Mouse (Mus musculus): ENCODE data around the gene Tufm.
"Not testable (repeated sequence)": the region's sequence is repeated elsewhere in the genome, so short reads cannot be mapped to it uniquely, and the experiment has no call there.

Gene Tufm

DNA sequence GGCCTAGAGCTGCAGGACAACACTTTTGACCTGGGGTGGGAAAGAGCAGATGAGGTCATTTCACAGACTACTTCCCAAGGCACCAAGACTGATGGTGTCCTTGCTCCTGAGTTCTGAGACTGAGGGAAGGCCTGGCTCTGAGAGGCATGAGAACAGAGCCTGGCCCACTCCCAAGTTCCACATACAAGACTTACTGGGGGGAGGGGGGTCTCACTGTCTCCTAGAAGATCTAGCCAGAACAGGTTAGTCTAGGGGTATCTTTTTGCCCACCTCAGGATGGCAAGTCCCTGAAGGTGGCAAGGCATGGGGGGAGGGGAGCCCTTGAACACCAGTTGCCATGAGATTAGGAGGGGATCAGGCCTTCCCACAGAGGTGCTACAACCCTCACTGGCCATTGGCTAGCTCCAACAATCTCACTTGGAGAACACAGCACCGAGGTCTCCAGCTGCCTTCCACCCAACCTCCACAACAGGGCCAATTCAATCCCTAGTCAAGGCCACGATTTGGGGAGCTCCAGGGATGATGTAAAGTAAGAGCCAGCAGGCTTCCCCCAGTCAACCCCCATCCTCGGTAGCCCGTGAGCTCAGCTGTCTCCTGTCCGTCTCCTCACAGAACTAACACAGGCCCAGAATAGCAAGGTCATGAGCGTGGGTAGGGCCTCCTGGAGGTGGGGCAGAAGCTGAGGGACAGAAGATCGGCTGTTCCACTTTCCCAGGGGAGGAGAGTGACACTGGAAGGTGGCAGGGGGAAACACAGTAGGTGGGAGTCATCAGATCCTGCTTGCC is 21.7 kb upstream of the Tufm start:
- no peak for DNase-seq

DNA sequence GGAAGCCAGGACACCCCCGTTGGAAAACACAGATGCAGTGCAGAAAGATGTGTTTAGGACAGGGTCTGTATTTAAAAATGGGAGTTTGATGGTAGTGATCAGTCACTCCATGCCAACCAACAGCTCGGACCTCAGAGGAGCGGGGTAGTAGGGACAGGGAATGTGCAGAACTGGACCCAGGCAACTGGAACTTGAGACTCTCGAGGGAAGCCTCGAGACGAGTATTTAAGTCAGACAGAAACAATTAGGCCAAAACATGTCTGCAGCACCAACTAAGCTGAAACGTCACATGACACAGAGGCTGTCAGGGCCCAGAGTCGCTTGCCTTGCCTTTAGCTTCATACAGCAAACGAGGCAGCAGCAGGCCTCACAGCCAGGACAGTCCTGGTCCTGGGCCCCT is 21.0 kb upstream of the Tufm start:
- DNase-seq: no peak

DNA sequence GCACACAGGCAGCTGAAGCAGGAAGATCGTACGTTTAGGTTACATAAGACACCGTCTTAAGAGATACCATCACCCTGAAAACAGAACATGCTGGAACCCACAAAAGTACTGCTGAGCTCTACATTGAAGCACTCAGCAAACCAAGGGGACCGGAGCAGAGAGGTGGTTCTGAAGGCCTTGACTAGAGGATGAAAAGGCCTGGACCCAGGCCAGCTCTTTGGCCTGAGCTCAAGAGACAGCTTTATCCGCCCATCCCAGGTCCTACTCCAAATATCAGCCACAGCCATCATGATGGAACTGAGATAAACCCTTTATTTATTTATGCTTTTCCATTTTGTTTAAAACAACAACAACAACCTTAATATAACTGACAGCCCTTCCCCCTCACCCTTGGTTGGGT is 20.5 kb upstream of the Tufm start:
- DNase-seq: no peak

DNA sequence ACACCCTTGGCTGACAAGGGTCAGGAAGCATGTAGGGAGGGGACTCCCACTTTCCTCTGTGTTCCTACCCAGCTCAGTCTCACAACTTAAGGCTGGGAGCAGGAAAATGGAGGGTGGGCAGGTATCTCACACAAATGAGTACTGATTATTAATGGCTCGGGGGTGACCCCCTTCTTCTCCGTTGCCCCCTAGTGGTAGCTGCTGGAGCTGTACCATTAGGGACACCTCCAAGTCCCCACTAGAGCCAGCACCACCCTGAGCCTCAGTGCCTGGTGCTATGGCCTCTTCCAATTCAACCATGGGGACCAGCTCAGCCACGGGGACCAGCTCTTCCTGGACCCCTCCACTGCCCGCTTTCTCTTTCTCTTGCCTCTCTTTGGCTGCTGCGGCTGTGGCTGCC is 19.9 kb upstream of the Tufm start:
- peak; percentile 68 for DNase-seq

DNA sequence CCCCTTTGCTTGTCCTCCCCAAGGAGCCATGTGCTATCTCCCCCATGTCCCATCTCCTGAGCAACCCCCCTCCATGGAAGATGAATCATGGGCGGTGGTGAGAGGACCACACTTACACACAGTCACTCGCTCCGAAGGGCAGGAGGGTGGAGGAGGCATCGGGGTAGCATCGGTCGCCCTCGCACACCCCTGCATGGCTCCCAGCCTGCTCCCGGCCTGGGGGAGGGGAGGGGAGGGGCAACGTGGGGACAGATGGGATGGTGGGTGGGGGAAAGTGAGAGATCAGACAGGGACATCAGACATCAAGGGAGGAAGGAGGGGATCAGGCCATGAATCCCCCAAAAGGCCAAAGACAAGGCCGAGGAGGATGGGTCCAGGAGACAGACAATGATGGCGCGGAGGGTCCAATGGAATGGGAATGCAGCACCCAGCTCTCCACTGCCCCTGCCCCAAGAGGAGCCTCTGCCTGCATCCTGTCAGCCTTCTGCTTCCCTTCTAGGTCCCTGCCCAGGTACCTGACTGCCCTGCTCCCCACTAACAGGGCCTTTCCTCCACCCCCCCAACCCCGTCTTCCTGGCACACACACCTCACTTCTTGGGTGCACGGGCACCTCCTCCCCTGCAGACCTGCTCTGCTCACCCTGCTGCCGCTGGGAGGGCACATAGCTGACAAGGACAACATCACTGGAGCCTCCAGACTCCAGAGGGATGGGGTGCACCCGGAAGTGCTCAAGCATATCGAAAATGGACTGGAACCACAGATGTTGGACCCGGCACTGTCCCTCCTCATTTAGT is 19.1 kb upstream of the Tufm start:
- DNase-seq: no peak

DNA sequence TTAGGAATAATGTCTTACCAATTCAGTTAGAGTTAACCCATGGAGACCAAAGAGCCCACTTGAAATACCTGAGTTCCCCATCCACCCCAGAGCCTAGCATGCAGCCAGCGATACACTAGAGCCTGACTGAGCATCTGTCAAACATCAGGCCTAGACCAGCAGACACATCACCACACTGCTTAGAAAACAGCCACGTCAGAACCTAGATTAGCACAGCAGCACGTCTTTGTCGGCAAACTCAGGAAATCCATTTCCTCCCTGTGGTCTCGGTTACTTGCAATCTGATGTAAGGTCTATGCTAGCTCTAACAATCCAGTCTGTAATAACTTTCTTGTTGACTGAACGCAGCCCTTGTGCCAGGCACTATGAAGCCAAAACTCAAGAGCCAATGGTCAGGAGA is 17.1 kb upstream of the Tufm start:
- DNase-seq: peak; percentile 62

DNA sequence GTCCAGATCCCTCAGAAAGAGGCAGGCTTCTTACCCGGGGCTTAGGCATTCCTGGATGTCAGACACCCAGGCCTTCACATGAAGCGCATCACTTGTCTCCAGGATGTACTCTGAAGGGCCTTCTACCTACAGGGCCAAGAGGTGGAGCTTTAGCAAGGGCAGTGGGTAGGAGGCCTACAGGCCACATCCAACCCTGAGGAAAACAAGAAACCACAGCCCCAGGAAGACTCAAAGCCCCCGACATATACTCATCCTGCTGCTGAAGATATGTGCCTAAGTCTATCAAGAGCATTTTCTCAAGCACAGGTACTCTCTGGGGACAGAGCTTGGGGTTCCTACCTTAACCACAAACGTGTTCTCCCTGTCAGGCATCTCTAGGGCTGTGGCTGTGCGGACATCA is 15.8 kb upstream of the Tufm start:
- no peak for DNase-seq

DNA sequence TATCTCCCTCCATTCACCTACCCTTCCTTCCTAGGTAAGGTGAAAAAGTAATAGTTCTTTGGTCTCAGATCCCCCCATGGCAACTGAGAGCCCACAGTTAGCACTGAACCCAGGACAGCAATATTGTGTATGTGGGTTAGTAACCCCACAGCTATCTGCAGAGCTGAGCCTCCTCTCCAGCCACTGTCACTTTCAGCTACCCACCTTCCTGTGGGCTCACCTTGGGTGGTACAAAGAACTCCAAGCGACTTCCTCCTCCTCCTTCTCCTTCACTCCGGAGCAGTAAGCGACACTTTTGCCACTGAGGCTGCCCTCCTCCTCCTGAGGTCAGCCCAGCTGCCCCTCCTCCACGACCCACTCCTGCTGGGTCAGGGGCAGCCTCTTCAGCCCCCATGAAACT is 15.3 kb upstream of the Tufm start:
- DNase-seq: peak; percentile 42

DNA sequence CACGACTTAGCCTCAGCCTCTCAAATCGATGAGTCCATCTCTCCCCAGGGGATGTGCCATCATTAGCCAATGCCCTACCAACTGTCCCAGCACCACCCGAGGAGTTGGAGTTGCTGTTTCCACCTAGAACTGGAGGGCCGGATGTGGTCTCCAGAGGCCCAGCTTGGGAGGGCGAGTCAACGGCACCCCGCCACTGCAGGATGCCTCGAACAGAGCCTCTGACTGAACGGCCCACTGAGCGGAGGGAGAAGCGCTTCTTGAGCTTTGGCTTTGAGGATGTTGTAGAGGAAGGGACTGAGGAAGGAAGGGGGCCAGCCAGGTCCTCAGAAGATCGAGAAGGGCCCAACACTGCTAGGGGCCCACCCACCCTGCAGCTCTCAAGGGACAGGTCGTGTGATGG is 14.9 kb upstream of the Tufm start:
- DNase-seq: peak; percentile 82

DNA sequence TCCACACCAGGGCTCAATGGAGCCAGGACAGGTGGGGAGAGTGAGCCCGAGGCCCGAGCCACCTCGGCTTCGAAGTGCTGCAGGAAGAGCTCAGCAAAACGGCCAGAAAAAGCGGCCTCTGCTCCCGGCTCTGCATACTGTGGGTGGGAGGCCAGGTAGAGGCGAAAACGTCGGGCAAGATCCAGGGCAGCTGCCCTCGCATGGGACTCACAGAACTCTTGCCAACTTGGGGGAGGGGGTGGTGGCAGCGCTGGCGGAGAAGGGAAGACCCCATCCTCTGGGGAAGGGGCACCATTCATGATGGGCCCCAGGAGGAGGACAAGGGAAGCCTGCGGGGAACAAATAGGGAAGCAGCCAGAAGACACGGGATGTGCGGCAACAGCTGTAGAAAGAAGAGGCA is 14.4 kb upstream of the Tufm start:
- DNase-seq: no peak

DNA sequence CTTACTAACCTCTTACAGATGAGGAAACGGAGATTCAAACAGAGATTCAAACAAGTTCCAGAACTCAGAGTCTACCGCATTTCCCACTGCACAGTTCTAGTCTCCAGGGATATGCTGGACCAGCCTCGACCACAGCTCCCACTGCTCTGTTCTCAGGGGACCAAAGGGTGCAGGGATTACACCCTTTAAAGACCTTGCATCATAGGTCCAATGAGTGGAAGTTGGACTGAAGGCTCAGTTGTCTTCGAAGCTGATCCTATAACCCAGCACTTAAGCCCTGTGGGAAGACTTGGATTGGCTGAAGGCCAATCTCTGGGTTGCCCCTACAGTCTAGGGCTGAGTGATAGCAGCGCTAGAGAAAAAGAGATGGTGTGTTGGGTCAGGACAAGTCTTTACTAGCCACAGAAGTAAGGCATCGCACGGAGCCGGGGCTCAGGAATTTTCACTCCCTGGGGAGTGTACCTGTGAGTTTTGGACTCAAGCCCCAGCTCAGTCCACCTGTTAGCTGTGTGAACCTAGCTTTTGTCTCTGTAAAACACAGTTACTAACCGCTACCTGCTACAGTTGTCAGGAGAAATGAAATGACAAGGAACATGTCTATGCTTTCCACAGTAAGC is 13.6 kb upstream of the Tufm start:
- DNase-seq: no peak

DNA sequence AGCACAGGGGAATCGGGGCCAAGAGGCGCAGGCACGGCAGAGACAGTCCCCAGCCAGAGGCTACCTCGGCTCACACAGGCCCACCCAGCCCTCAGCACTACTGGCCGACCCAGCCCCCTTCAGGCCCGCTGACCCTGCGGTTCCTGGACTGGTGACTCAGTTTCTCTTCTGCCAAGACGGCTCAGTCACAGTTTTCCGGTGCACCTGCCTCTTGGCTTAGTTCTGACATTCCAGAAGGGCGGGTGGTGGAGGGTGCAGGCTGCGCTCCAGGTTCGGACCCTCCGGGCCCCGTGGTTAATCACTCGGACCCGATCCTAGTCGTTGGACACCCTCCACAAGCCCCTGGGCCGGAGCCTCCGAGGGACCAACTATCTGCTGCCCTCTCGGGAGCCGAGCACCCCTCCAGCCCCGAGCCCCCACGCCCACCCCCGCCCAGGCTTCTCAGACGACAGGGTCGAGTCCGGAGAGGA is 12.6 kb upstream of the Tufm start:
- DNase-seq: peak; percentile 57

DNA sequence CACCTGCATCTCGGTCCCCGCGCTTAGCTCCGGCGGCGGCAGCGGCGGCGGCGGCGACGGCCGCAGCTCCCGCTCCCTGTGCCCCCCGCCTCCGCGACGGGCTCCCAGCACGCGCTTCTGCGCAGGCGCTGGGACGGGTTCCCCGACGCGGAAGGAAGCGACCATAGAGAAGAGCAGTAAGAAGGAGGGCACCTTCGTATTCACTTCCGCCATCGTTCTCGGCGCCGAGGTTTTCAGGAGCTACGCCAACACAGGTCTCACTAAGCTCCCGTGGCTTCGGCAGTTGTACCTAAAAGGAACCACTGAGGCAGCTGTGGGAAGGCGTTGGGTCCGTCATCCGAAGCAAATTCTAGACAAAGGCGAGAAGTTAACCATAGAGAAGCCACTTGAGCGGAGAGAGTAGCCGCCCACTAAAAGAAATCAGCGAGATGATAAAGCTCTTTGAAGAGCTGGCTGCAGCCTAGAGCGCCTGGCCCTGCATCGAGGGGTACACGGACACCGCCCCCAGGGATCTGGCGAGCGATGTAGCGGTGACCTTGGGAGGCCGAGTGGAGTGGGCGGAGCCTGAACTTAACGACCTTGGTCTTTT is 12.1 kb upstream of the Tufm start, which contains the start of gene Sh2b1:
Gene Sh2b1 (minus strand): TSS at position 432 of the 589 bp plus-strand sequence.
- DNase-seq: peak; percentile 95

DNA sequence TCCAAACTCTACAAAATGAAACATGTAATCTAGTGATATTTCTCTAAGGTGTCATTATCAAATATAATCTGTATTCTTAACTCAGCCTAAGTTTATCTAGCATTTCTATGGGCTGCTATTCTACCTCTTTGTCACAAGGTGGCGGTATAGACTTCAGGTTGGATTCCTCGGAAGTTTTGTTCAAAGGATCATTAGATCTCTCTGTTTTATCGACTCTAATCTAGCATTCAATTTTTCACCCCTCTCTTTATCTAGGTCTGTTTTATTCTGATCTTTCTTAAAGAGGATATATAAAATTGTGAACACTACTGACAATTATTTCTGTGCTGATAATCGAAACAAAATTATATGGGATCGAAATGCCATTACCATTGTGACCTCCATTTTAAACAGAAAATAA is 5.5 kb upstream of the Tufm start:
- no peak for DNase-seq

DNA sequence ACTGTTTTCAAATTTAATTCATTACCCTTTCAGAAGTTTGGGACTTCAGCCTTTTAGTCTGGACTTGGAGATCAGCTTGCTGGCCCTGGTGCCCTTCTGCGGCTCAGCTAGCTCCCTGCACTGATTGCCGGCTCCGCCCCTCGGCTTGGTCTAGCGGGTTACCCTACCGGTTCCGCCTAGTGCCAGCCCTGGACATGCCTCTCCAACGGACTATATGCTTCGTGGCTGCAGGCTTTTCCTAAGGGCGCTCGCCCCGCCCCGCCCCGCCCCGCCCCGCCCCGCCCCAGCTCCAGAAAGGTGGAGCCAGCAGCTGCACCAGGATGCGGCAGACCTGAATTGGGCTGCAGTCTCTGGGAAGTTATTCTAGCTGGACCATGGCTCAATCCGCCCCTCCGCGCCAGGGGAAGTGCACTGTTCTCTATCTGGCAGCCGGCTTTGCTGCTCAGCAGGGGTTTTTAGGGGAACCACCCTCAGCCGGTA is 4.7 kb upstream of the Tufm start:
- peak; percentile 49 for DNase-seq

DNA sequence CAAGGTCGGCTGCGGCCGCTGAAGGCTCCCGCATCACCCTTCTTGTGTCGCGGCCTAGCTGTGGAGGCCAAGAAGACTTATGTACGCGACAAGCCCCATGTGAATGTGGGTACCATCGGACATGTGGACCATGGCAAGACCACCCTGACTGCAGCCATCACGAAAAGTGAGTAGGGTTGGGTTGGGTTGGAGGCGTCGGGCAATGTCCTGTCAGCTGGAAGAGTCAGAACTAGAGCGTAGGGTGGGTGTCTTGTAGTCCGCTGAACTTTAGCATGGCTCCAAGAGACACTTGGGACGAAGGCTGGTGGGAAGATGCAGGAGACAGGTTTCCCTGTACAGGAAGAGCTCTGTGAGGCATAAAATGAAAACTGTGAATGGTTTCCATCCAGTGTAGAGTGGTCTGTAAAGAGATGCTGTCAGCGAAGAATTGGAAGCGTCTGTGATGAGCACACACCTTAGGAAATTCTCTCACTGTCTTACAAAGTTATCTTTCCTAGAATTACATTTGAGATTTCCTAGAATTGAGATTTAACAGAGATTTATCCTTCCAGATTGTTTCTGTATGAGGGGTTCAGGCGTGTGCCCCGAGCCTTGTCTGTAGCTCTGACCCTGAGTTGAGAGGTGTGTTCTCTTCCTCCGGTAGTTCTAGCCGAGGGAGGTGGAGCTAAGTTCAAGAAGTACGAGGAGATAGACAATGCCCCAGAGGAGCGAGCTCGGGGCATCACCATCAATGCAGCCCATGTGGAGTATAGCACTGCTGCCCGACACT is 640 bp downstream of the Tufm start:
- not testable (repeated sequence) for DNase-seq

DNA sequence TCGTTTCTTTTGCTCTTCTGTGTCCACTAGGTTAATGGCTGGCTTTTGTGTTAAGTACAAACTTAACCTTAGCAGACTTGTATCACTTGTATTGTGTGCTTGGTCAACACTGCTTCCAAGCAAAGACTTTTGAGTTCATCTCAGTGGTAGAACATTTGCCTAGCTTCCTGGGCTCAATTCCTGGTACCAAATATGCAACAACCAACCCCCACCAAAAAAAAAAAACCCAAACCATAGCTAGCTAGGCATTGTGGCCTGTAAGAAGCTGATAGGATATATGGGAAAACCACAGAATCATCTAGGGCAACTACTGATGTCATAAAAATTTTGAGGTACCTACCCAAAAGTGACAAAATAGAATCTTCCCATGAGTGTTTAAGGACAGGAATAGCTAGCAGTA is 3.8 kb downstream of the Tufm start:
- DNase-seq: no peak

DNA sequence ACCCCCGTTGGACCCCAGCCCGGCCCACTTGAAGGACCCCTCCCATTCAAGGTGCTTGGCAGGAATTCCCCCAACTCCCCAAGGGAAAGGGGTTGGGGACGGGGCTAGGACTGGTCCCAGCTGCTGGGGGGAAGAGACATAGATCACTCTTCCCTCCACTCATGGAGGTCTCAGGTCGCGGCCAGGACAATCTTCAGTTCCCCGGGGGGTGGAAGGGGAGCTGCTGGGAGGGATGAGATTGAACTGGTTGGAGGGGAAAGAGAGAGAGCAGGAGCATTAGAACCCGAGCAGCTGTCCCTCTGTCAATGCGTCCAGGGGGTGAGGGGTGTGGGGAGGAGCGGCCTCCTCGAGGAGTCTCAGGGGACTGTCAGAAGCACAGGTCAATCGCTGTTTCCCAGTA is 4.8 kb downstream of the Tufm start:
- no peak for DNase-seq

DNA sequence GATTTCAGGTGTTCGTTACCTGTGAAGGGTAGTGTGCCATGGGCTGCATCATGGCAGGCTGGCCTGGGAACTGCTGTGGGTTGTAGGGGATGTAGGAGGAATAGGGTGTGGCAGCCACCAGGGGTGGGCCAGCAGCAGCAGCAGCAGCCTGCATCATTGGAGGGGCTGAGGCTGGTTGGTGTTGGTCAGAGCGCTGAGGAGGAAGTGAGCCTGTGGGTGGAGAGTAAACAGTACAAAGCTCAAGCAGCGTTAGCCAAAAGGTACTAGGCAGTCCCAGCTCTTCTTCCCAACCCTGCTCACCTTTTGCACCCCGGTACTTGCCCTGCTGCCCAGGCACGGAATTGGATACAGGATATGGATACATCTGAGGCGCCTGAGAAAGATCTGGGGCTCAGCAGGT is 7.0 kb downstream of the Tufm start:
- no peak for DNase-seq

DNA sequence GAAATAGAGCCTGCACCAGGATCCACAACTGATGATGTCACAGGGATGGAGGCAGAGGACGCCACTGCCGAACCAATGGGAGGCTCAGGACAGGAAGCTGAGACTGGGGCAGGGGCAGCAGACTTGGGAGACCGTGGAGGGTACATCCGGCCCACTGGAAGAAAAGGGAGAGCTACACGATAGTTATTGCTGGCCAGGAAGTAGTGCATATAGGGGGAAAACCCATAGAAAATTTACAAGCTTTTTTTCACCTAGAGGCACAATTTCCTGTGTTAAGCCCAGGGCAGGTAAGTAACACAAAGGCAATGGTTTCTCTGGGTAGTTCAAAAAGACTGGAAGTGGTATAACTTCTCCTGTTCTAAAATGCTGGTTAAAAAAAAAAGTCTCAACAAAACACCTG is 9.3 kb downstream of the Tufm start:
- no peak for DNase-seq

DNA sequence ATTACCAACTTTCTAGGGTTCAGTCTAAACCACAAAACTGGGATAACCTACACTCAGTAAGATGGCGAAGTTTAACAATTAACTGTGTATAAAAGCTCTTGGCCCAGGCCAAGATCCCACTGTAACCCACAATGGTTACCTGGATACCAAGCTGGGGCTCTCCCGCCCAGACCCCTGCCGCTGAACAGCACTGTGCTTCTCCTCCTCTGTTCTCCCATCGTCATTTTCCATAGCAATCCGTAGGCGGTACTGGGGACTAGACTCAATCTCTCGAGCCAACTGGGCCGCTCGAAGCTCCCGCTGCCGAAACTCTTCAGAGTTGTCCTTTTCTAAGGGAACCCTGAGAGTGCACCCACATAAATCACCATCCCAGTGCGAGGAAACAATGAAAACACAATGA is 10.8 kb downstream of the Tufm start:
- no peak for DNase-seq

DNA sequence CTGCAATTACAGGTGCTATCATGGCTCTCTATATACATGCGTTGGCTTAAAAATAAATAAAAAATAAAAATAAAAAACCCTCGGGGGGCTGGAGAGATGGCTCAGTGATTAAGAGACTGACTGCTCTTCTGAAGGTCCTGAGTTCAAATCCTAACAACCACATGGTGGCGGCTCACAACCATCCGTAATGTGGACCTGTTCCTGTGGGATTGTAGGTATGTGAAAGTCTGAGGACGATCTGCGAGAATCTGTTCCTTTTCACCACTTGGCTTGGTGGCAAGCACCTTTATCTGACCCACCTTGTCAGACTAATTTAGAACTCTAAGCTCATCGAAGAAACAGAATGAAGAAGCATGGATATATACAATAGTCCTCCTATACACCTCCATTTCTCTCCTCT is 12.3 kb downstream of the Tufm start:
- no peak for DNase-seq

DNA sequence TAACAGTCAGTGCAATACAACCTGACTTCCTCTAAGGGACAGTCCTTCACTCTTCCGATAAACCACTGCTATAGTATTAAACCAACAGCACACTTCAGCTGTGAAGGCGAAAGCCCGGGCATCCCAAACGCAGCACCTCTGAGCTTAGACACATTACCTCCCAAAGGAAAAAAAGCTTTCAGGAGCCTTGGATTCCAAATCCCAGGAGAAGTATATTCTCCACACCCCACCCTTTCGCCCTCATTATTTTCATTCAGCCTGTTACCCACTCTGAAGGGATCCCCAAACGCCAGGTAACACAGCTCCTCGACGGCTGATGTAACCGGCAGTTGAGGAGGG is 14.5 kb downstream of the Tufm start:
- no peak for DNase-seq
